Mouse (Mus musculus): Measurements from ENCODE around the gene Mmrn1. TPM values are rescaled to one million over a fixed set of nuclear protein-coding genes. Genes with fewer than 3 reads are reported as not detected.

Gene Mmrn1
- polyA plus RNA-seq, 1 experiment from 2014 or later = 8.3 TPM

Other genes with a start within 250 kb of the Mmrn1 start
- 39.8 and 40.7 TPM in 2 replicates for gene Snca, start 95.1 kb upstream of the Mmrn1 start, polyA plus RNA-seq (2015; fragmentation: Nextera tagmentation; extraction: Ambion mirVana)